In the genomic region with DNA sequence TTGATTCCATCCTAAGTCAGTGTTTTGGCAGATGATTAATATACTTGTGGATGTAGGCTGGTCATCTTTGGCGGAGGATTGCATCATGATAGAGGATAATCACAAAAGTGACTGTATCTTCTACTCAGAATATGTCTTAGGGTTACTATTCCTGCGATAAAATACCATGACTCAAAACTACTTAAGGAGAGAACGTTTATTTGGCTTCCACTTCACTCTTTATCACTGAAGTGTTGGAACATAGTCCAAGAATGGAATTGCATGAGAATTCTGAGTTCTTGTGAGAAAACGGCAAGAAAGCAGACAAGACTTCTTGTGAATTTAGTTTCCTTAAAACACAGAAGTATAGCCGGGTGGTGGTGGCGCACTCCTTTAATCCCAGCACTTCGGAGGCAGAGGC, we compare ENCODE assay signal across 22 mouse cellular contexts.
A peak's percentile ranks its signal among the peaks of the same experiment; 100 is the strongest.
DNase-seq lines count a peak whose midpoint lies in the region; ATAC-seq and TF ChIP-seq lines count a peak whose summit lies in the region.
"Had no signal": no experiment of that assay in that cellular context is flagged by ENCODE, and none has a peak within 500 bp of the region (broad histone marks: within the 10 kb centered on the region; RNA-seq: fewer than 3 reads in every experiment).

No protein-coding gene starts in this region.

- no peaks in the 10 kb centered on the region for H3K9me3 ChIP-seq in liver, embryonic 11.5 days (ENCODE audit: control insufficient read depth, low read length)
- no peaks in the 10 kb centered on the region for H3K9me3 ChIP-seq in liver, embryonic 14.5 days (ENCODE audit: control insufficient read depth, low read length)
- H3K9me3 ChIP-seq: embryonic facial prominence, embryonic 13.5 days; forebrain, embryonic 12.5 days; heart, embryonic 10.5 days; hindbrain, embryonic 15.5 days had no signal

- H3K4me1 ChIP-seq in liver, embryonic 11.5 days (replicated peaks; ENCODE audit: control insufficient read depth, insufficient read depth, low read length), result peaks cover 25% of the 10 kb centered on the region
- H3K4me1 ChIP-seq in liver, embryonic 14.5 days (replicated peaks; ENCODE audit: control insufficient read depth in 2 of 2, insufficient read depth in 2 of 2, low read length in 1 of 2), result peaks cover 42 to 52% of the 10 kb centered on the region in 2 experiments
- H3K4me1 ChIP-seq: embryonic facial prominence, embryonic 13.5 days; hindbrain, embryonic 15.5 days had no signal

- H3K79me2 ChIP-seq in myocyte (ENCODE audit: control insufficient read depth, insufficient read depth), result no peaks in the 10 kb centered on the region

- no peak for TF ChIP-seq CTCF in liver, embryonic 14.5 days (IDR thresholded peaks at IDR 0.05; ENCODE audit: low read depth)

- no peak overlapping the region for H3K9ac ChIP-seq in liver, embryonic 11.5 days (ENCODE audit: low read depth, low read length)
- H3K9ac ChIP-seq in liver, embryonic 14.5 days (replicated peaks), result no peak overlapping the region
- H3K9ac ChIP-seq: embryonic facial prominence, embryonic 13.5 days; forebrain, embryonic 12.5 days; hindbrain, embryonic 15.5 days had no signal

- WGBS in liver, embryonic 11.5 days, result 82% methylated on average over 7 of the region's 7 CpGs
- WGBS in liver, embryonic 14.5 days (ENCODE audit: insufficient replicate concordance), result 80% methylated on average over 7 of the region's 7 CpGs

- H3K27ac ChIP-seq in liver, embryonic 11.5 days (ENCODE audit: low read depth, low read length), result peak overlapping the region; percentile 21; the same call in 1 of the 2 replicates
- peak overlapping the region; percentile 69; the same call in 1 of the 2 replicates for H3K27ac ChIP-seq in liver, embryonic 14.5 days
- H3K27ac ChIP-seq: embryonic facial prominence, embryonic 13.5 days; forebrain, embryonic 12.5 days; heart, embryonic 10.5 days; hindbrain, embryonic 15.5 days had no signal

- no peak overlapping the region for H3K4me2 ChIP-seq in liver, embryonic 11.5 days
- H3K4me2 ChIP-seq in liver, embryonic 14.5 days (ENCODE audit: low read depth), result no peak overlapping the region
- no peak overlapping the region for H3K4me2 ChIP-seq in myocyte (ENCODE audit: low read depth)
- H3K4me2 ChIP-seq: embryonic facial prominence, embryonic 13.5 days; forebrain, embryonic 12.5 days; hindbrain, embryonic 15.5 days had no signal

- H3K4me3 ChIP-seq in liver, embryonic 11.5 days (ENCODE audit: low read depth, low read length), result no peak overlapping the region
- no peak overlapping the region for H3K4me3 ChIP-seq in liver, embryonic 14.5 days (ENCODE audit: insufficient read depth in 1 of 2, low read depth in 2 of 2, low read length in 2 of 2)
- H3K4me3 ChIP-seq in myocyte, result no peak overlapping the region
- H3K4me3 ChIP-seq: embryonic facial prominence, embryonic 13.5 days; forebrain, embryonic 12.5 days; heart, embryonic 10.5 days; hindbrain, embryonic 15.5 days had no signal

- no peak for TF ChIP-seq EP300 in liver, embryonic 14.5 days (IDR thresholded peaks at IDR 0.05; ENCODE audit: low read depth)

- no peak for DNase-seq in liver, embryonic 11.5 days (ENCODE audit: low spot score)
- no peak for DNase-seq in liver
- peak; percentile 13 for DNase-seq in brain, adult 2 months (ENCODE audit: low read depth, low spot score)
- no peak for DNase-seq in liver, embryonic 14.5 days (ENCODE audit: low read depth in 3 of 3, low spot score in 3 of 3)
- no peak for DNase-seq in cerebellum, postnatal 10 days
- DNase-seq in B cell, adult 2 months, result no peak
- DNase-seq: adrenal gland, postnatal 14 days; cerebellum, adult 2 months; cerebellum, postnatal 25 days; gastrocnemius, postnatal 36 days; heart, adult 11 months; heart, postnatal 36 days had no signal

- TF ChIP-seq POLR2A in myocyte (IDR thresholded peaks at IDR 0.05; ENCODE audit: insufficient read length, low read depth), result no peak

- no peaks in the 10 kb centered on the region for H3K27me3 ChIP-seq in liver, embryonic 11.5 days (replicated peaks; ENCODE audit: control insufficient read depth, insufficient read depth, low read length)
- H3K27me3 ChIP-seq in liver, embryonic 14.5 days (ENCODE audit: control insufficient read depth, insufficient read depth, low read length), result no peaks in the 10 kb centered on the region
- no peaks in the 10 kb centered on the region for H3K27me3 ChIP-seq in myocyte (ENCODE audit: control insufficient read depth, insufficient read depth, insufficient read length)
- H3K27me3 ChIP-seq: embryonic facial prominence, embryonic 13.5 days; forebrain, embryonic 12.5 days; hindbrain, embryonic 15.5 days; Patski had no signal

- H3K36me3 ChIP-seq in liver, embryonic 11.5 days (ENCODE audit: control insufficient read depth, insufficient read depth, low read length), result no peaks in the 10 kb centered on the region
- H3K36me3 ChIP-seq in liver, embryonic 14.5 days (replicated peaks; ENCODE audit: control insufficient read depth, insufficient read depth, low read depth), result no peaks in the 10 kb centered on the region
- H3K36me3 ChIP-seq in myocyte (ENCODE audit: control insufficient read depth, insufficient read depth), result no peaks in the 10 kb centered on the region
- H3K36me3 ChIP-seq: embryonic facial prominence, embryonic 13.5 days; forebrain, embryonic 12.5 days; heart, embryonic 10.5 days; hindbrain, embryonic 15.5 days had no signal

- H3ac ChIP-seq in myocyte (ENCODE audit: control insufficient read depth, insufficient read length), result no peak overlapping the region

- no peak for ATAC-seq in liver, embryonic 11.5 days (replicated peaks; ENCODE audit: low FRiP score)
- no peak for ATAC-seq in liver, embryonic 14.5 days (ENCODE audit: insufficient read depth)
- ATAC-seq: activated CD4-positive, CD25-positive, alpha-beta regulatory T cell, adult 4 months; CD4-positive, CD25-positive, alpha-beta regulatory T cell, adult 4 months; forebrain, embryonic 16.5 days; intestine, embryonic 16.5 days; Patski had no signal

TF ChIP-seq in myocyte, 11 proteins besides CTCF, POLR2A, EP300 and RAD21:
- TF ChIP-seq MAX (IDR thresholded peaks at IDR 0.05; ENCODE audit: low read depth), result no peak
- 0 out of 2 replicates have a peak, but pooled peaks have one; percentile 25 for TF ChIP-seq CEBPB (IDR thresholded peaks at IDR 0.05; ENCODE audit: insufficient read depth, poor library complexity, severe bottlenecking)
- TF ChIP-seq MYOG (IDR thresholded peaks at IDR 0.05; ENCODE audit: control insufficient read depth in 1 of 3, insufficient read depth in 1 of 3, insufficient read length in 2 of 3, low read depth in 2 of 3), result no peak
